Mouse (Mus musculus) mature B cell (primary cell): Measurements from ENCODE around the gene Spata32.

Source experiments
- in situ Hi-C: fragments of 300-500 bp; cut with MboI; formaldehyde crosslinking; loops from 2 replicates; pipeline ENCODE4 v1.14.3; 2019

Gene Spata32

GRCm38 (mm10) chr11:103202376-103202775 lies 15.9 kb downstream of the Spata32 start:
- in situ Hi-C loops, result no loop called here

DNA sequence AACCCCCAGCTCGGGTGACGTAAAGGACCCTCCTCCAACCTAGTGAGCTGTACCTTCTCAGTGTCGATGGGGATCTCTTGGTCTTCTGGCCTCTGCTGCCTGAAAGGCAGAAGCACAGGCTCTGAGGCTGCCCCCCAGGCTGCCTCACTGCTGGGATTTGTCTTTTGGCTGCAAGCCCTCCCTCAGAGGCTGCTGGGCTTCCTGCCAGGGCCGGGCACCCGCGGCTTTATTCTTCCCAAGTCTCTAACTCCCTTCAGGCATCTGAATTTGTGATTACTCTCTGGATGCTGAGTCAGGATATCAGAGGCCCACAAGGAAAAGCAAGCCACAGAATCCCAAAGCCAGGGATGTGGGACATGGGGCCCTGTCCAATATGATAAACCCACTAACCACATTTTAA lies 16.6 kb downstream of the Spata32 start:
- in situ Hi-C loops, result no loop called here

DNA sequence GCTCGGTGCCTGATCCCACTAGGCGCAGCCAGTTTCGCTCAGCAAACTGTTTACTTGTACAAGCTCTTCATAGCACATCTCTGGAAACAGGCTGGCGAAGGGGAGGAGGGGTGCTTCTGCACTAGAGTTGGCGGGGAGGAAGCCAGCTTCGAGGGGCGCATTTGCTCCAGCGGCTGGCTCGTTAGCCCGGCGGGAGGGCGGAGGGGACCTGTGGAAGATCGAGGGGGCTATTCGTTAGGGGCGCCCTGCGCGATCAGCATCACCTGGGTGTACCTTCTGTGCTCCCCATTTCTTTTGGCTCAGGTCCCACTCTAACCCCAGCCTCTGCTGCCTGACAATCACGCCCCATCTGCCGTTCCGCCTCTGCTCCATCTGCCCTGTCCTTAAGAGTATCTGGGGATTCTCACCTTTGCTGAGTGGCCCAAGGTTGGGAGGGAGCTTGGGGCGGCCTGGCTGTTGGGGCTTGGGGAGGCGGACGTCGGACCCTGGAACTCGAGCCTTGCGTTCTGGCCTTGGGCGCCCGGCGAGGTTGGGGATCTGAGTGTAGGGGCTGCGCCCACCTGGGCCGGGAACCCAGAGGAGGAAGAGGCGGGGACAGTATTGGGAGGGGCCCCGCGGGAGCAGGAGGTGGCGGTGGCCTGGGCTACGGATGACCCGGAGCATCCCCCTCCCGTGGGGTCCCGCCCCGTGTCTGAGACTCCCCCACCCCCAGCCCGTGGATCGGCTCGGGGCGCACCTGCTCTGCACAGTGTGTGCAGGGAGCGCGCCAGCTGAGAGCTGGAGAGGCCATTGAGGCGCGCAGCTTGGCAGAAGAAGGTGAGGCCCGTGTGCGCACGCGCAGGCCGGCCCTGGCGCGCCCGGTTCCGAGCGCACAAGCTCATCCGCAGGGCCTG lies 19.1 kb downstream of the Spata32 start:
- in situ Hi-C loops, result no loop called here

DNA sequence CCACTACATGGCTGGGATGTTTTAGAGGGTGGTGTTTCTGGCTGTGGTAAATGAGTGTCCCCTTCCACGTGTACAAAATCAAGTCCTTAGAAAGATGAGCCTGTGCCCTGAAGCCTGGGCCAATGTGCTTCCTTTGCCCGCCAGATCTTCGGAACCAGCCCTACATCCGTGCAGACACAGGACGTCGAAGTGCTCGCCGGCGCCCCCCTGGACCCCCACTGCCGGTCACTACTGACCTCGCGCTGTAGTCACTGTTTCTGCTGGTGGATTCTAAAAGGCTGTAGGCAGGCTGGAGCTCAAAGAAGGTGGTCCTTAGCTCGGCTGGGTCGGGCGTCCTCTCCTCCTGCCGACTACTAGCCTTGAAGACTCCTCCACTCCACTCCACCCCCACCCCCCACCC lies 19.9 kb downstream of the Spata32 start:
- in situ Hi-C loops, result no loop called here

GRCm38 (mm10) chr11:103197340-103197739 lies 20.9 kb downstream of the Spata32 start:
- in situ Hi-C loops, result no loop called here

DNA sequence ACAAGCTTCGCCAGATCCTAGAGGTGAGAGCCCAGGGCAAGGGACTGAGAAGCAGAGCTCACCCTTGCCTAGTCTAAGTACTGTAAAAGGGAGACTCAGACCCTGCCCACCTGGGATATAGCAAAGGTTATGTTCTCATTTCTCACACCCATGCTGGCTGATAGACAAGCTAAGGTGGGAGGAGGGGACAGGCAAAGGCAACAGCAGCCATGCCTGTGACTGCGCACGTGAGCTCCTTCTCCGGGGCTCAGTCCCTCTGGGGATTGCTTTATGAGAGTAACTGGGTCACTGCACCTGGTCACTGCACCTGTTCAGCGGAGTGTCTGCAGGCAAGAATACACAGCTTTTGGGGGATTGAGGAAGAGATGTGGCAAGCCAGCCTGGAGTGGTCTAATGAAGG lies 22.6 kb downstream of the Spata32 start:
- in situ Hi-C loops, result no loop called here

- in situ Hi-C loops, result no loop called here
These were observed 23.0 kb downstream of the Spata32 start for GRCm38 (mm10) chr11:103195236-103195635.

DNA sequence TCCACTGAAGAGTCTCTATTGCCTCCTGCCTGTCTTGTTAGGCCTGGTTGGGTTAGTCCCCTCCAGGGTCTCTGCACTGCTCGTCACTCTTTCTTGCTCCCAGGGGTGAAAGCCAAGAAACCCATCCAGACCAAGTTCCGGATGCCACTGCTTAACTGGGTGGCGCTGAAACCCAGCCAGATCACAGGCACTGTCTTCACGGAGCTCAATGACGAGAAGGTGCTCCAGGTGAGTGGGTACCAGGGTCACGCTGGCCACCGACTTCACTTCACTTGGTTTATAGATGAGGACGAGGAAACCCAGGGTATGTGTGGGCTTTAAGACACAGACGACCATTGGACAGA lies 24.4 kb downstream of the Spata32 start:
- in situ Hi-C loops, result no loop called here

DNA sequence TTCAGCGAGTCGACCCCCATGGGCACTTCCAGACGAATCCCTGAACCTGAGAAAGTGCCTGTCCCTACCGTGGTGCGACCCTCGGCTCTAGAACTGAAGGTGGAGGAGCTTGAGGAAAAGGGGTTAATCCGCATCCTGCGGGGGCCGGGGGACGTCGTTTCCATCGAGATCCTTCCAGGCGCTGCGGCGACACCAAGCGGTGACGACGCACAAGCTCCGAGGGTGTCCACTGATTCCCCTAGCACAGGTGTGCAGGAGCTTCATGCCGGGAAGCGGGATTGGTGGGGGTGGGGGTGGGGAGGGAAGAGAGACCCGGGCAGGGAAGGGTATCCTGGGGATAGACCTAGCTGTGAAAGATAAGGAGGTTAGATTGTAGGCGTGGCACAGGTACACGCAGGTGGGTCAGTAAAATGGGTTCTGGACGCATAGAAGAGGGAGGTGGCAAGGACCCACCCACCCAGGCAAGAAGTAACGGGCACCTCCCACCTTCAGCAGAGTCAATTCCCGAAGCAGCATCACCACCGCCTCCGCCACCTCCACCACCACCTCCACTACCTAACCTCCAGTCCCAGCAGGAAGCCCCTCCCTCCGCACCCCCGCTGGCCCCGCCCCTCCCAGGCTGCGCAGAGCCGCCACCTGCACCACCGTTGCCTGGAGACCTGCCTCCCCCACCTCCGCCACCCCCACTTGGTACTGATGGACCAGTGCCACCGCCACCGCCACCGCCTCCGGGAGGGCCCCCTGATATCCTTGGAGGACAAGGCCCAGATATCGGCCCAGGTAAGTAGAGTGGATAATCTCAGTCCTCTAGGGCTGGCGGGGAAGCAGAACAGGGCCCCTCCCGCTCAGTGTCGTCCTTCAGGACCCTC lies 25.0 kb downstream of the Spata32 start:
- in situ Hi-C loops, result no loop called here

DNA sequence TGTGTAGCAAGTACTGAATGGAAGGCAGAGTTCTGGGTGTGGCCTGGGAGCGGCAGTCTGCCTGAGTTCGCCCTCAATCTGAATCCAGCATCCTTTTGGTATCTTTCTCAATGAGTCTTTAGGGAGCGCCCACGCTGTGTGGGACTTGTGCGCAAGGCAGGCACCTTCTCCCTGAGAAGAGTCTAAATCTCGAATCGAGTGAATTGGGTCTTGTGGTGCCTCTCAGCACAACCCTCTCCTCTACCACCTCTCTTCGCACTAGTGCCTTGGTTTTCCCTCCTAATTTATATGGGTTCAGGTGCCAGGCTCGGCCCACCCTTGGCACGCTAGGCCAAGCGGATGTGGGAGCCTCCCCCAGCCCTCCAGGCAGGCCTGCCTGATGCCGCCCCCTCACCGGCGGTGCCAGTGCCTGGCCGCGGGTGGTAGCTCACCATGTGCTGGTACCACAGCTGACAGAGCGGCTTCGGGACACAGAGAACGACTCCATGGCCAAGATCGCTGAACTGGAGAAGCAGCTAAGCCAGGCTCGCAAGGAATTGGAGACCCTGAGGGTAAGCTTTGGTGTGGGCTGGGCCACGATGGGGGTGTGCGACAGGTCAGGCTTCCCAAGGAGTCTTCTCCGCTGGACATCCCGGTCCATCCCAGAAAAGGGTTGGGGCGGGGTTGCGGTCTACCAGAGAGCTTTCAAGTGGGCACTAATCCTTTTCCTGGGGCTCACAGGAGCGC lies 25.8 kb downstream of the Spata32 start:
- in situ Hi-C loops, result no loop called here

GRCm38 (mm10) chr11:103184891-103185290 lies 33.3 kb downstream of the Spata32 start:
- in situ Hi-C loops, result no loop called here

DNA sequence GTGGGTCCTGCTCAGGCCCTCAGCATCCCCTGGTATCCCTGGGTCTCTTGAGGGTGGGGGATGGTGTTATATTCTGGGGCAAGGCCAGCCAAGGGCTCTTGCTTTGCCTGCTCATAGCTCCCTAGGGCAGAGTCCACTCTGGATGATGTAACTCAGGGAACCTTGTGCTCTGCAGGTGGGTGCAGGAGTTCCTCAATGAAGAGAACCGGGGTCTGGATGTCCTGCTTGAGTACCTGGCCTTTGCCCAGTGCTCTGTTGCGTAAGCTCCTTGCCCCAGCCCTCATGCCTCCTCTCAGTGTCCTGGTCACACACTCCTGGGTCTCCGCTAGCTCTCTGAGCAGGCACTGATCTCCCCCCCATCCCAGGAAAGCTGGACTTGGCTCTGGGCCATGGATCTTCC lies 36.3 kb downstream of the Spata32 start:
- in situ Hi-C loops, result no loop called here

DNA sequence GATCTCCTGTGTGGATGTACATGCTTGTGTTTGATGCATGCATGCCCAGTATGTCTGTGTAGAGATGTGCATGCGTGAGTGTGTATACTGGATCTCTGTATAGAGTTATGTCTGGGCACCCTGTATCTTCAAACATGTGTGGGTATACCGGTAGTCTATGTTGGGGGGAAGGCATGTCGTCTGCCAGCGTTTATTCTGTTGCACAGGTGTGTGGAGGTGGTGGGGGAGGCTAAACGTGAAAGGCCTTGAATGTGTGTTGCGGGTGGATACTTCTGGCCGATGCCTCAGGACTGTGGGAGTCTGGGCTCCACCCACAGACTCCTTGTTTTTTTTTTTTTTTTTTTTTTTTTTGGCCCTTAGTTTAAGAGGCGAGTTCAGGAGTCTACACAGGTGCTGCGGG lies 36.9 kb downstream of the Spata32 start:
- in situ Hi-C loops, result no loop called here

- in situ Hi-C loops, result no loop called here
These were observed 37.8 kb downstream of the Spata32 start for GRCm38 (mm10) chr11:103180426-103180825.

DNA sequence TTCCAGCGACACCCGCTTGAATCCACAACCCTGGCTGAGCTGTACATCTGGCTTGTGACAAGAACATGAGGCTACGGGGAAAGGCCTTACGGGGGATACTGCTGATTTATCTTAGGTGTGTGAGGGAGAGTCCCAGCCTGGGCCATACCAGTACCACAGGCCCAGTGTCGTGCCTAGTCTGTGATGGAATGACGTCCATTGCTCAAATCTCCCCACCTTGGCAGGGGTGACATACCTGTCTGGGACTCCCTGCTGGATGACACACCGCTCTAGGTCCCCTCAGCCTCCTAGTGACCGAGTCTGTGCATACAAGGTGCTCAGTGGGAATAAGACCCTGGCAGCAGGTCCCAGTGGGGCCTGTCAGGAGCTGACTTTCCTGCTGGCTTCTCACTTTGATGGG lies 39.5 kb downstream of the Spata32 start:
- in situ Hi-C loops, result no loop called here

DNA sequence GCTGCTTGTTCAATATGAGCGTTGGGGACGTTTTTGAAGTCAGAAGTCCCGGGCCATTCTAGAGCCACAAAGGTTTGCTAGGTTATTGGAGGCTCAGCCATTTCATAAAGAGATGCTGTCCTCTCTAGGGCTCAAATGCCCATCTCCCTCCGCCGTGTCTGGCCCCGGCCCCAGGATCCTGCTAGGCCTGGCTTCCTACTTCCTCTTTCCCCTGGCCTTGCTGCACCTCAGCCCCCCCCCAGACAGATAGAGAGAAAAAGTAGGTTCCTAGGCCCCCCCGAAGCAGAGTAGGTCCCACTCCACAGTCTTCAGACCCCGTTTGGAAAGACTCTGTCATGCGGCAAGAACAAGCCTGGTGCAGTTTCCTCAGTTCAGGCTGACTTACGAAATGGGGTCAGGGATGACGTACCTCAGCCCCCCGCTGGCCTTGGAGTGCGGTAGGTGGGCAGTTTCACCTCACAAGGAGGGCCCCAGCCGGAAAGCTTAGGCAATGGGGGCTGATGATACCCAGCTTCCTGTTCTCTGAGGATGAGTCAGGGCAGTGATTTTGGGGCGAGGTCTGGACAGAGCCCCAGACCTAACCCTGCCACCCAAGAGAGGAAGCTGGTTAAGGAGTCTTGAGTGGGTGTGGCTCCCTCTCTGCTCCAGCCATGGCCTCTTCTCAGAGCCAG lies 40.3 kb downstream of the Spata32 start:
- in situ Hi-C loops, result no loop called here

GRCm38 (mm10) chr11:103177216-103177615 lies 41.0 kb downstream of the Spata32 start:
- in situ Hi-C loops, result no loop called here

- in situ Hi-C loops, result no loop called here
These were observed 41.7 kb downstream of the Spata32 start for GRCm38 (mm10) chr11:103176510-103176909.

- in situ Hi-C loops, result no loop called here
These were observed 42.4 kb downstream of the Spata32 start for GRCm38 (mm10) chr11:103175688-103176442.

GRCm38 (mm10) chr11:103174891-103175391 lies 43.3 kb downstream of the Spata32 start:
- in situ Hi-C loops, result no loop called here

DNA sequence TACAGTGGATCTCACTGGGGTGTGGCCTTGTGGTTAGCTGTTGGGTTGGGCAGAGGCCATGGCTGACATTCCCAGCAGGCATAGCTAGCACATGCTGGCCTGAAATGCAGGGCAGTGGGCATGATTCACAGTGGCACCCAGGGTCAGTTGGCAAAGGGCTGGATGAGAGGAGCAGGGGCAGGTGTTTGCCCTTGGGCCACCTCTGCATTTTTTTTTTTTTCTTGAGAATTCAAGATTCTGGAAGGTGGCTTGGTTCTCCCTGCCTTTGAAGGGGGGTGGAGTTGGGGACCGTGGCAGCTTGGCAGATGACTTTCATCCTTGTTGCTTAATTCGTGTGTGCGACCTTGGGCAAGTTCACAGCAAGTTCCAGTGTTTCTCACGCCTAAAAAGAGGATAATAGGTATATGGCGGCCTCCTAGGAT lies 43.8 kb downstream of the Spata32 start:
- in situ Hi-C loops, result no loop called here
